Mouse (Mus musculus): ENCODE measurements around the gene Hes2.

DNA sequence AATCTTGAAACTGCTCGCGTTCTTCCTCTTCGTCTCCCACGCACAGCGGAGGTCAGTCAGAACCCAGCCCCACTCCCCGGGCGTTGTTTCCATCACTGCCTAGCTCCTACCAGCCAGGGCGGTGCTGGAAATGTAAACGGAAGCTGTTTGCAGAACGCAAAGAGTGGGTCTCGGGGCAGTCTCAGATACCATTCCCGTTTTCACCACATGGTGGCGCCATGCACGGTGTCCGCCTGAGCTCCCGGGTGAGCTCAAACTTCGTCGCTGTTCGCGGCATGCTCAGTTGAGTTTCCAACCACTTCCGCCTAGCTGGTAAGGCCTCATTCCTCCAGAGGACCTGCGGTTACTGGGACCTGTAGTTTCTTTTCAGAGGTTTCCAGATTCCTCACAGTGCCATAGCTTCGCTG, 4.9 kb upstream of the Hes2 start:
- TF ChIP-seq CTCF (IDR thresholded peaks at IDR 0.05; ENCODE audit: extremely low read depth, insufficient read depth, insufficient read length, insufficient replicate concordance) (peak; percentile 85), POLR2A (IDR thresholded peaks at IDR 0.05; ENCODE audit: low read depth, low read length) (no peak)
